Mouse (Mus musculus): ENCODE data around the gene Mcrip2.

Mcrip2 gene

DNA sequence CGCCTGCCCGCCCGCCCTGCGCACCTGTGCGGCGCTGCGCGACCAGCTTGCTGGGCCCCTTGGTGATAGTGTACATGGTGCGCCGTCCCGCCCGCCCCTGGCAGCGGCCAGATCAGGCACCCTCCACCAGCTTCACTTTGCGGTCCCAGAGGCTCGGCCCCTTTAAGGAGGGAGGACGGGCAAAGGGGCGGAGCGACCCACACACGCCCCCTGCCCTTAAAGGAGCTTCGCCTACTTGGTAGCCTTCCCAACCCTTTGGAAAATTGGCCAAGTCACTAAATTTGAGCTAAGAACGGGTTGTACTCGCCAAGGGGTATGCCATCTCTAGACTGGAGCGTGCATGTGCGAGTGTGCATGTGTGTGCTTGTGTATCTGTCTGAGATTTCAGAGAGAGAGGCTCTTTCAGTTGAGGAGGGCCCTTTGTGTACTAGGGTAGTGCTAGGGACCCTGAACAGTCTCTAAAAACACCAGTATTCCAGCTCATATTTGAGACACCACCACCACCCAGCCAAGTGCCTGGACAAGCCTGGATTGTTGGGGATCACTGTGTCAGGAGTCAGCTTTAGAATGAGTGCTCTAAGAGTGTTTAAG is at the start of gene Mcrip2:
TSS of gene Mcrip2 (minus strand) at position 164 of the 591 bp plus-strand sequence.
- peak; percentile 91 for DNase-seq (ENCODE audit: low read depth, low spot score)

- no peak for DNase-seq (ENCODE audit: low read depth, low spot score)
Measured at GRCm38 (mm10) chr17:25918037-25918750, 49.6 kb upstream of the Mcrip2 start.

DNA sequence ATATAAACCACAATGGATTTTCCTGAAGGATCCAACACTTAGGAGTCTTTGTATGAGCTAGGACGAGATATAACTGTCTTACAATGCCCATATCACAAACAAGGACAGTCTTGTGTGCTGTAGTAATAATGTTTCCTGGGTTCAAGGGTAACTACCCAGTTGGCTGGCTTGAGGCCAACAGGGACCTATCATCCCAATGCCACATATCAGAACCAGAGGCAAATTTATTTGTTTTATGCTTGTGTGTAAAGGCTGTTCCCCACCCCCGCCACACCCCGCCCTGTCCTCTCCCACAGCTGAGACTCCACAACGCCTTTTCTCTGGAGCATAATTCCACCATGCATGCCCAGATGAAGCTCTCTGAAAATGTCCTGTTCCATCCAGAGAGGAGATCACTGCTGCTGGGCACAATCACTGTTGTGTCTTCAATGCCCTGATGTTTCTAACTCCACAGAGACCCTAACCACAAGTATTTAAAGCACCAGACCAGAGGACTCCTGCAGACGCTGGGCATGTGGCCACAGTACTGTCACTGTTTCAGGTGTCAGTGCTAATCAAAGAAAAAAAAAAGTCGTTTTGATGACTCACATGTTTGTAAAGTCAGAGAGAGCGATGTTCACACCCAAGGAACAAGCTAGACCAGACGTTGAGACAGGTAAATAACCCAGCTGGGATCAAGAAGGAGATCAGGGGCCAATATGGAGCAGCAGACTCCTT is 48.5 kb upstream of the Mcrip2 start:
- no peak for DNase-seq (ENCODE audit: low read depth, low spot score)

DNA sequence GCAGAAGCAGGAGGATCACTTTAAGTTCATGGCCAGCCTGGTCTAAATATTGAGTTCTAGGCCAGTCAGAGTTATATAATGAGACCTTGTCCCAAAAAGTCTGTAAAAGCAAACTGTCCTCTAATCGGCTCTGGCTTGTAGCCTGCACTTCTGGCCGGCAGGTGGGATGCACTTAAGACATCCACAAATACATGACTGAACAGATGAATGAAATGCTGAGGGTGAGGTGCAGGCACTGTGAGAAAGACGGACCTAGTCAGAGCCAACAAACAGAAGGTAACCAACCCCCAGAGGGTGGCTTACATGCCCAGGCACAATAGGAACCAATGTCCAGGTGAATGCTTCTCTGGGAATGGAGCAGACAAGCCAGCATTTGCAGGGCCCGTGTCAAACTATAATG is 45.7 kb upstream of the Mcrip2 start:
- no peak for DNase-seq (ENCODE audit: low read depth, low spot score)

DNA sequence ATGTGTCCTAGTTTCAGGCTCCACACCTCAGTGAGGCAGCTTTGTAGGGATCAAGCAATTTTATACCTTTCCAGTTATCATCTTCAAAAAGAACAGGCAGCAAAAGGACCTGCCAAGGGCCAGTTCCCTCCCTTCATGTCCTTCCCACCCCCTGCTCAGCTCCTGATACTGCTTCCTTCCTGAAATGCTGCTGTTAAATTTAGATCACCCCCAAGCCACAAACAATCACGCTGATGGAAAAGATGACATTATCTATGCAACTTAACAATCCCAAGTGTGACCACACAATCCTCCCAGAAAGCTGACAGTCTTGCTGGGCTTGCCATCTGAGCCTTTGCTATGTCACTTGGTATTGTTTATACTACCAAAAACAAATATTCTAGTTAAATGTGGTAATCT is 45.3 kb upstream of the Mcrip2 start:
- DNase-seq (ENCODE audit: low read depth, low spot score) = no peak

DNA sequence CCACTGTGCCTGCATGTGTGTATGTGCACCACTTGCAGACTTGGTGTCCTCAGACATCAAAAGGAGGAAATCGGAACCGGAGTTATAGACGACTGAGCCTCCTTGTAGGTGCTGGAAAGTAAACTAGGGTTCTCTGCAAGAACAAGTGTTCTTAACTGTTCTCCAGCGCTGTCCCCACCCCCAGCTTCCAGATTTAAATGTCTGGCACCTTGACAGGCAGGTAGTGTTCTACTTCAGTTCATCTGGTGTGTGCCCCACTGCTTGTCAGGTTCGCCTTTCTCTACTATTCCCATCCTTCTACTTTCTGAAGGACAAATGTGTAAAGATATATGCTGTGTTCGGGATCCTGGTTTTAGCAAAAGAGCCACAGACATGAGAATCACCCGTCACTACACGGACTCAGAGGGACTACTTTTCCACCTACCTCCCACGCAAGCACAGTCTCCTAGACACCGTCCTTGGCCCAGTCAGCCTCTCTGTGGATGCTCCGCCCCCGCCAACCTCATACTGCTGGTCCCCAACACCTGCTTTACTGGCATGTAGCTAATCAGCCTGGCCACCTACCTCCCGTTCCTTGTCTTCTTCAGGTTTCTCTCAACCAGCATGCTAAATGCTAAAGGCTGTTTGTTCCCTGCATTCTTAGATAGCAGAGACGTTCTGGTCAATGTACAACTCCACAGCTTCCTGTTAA is 44.8 kb upstream of the Mcrip2 start:
- DNase-seq (ENCODE audit: low read depth, low spot score) = peak; percentile 20

DNA sequence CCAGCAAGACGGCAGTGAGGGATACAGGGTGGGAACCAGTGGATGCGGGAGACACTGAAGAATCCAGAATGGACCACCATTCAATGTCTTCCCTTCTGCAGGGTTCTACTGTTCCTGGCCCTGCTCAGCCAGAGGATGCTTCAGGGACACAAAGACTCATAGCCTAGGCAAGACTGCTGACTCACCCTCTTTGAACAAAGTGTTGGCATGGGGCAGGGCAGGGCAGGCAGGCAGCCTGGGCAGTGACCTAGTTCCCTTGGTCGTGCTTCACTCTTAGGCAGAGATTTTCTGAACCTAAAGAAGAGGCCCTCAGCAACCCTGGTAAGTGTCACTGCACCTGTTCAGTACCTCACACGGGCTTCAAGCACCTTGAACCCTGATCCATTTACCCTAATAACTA is 43.3 kb upstream of the Mcrip2 start:
- DNase-seq (ENCODE audit: low read depth, low spot score) = no peak

DNA sequence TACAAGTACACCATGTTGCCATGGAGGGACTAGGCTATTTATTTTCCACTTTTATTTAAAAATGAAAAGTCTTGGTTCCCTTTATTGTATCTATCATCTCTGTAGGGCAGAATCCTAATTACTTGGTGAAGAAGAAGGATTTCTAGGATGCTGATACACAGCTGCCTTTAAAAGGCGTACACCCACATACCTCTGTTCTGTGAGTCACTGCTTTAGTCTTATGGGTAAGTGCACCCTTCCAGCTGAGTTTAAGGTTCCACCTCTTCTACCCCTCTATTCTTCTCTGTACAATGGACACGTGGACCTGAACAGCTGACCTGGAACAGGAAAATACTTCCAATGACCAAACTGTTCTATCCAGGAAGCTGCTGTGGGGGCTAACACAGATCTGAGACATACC is 39.1 kb upstream of the Mcrip2 start:
- DNase-seq (ENCODE audit: low read depth, low spot score) = no peak

DNA sequence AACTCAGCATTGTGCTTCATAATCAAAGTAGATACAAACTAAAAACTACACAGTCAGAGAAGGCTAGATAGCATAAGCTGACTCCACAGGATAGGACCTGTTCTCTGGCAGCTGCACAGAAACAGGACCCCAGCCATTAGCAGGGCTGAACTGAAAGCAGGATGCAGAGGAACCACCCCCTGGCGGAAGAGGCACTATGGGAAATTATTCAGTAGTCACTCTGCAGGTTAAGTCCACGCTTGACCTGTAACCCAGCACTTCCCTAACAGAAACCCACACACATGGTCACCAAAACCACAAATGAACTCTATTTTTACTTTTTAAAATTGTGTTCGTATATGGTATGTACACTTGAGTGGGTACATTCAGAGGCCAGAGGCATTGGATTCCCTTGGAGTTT is 34.5 kb upstream of the Mcrip2 start:
- DNase-seq (ENCODE audit: low read depth, low spot score) = no peak

- DNase-seq (ENCODE audit: low read depth, low spot score) = peak; percentile 65
Measured at GRCm38 (mm10) chr17:25900193-25900592, 31.6 kb upstream of the Mcrip2 start.

DNA sequence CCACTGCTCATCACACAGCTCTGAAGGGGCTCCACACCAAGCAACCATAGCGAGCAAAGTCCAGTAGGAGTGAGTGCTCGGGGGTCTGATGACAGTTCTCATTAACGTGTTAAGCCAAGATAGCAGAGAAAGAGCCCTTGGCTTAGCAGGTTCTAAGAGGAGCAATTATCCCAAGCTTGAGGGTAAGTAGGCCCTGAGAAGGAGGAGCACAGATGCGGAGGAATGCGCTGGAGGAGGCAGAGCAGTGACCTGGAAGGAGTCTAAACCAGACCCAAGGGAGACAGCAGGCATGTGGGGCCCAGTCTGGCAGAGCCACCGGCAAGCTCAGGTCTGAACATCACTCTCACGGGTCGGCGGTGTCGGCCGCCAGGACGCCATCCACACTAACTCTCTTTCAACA is 27.3 kb upstream of the Mcrip2 start:
- no peak for DNase-seq (ENCODE audit: low read depth, low spot score)

DNA sequence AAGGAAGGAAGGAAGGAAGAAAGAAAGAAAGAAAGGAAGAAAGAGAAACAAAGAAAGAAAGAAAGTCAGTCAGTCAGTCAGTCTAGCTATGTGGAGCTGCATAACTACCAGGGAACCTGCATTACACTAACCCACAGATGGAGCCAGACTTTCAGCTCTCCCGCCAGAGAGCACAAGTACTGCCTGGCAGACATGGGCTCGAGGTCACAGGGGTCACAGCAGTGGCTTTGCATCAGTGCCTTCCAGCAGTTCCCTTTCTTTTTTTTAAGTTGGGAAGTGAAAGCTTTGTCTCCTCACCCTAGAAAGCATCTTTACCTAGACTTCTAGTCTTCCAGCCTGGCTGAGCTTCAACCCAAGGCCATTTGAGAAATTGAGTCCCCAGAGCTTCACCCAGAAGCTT is 26.9 kb upstream of the Mcrip2 start:
- DNase-seq (ENCODE audit: low read depth, low spot score) = no peak

DNA sequence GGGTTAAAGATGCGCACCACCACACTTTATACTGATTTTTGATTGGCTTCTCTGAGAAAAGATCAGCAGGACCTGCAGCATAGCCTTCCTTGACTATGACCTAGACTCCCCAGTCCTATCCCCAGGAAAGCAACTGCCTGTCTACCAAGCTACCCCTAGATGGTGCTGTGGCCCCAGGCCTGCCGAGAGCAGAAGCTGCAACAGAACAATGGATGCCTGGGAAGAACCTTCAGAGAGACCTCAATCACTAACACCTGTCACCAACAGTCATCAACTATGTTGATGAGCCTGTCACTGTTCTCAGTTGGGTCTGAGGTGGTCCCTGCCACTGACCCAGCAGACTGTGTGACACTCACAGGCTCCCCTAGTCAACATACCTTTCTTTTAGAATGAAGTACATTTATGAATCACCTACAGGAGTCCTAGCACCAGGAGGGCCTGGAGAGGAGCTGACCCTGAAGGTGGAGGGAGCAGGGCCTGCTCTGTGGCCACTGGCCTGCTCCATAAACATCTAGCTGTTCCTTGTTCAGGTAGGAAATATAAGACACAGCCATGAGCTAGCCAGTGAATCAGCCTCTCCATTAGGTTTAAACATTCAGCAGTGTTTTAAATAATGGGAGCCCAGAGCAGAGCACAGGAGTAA is 25.5 kb upstream of the Mcrip2 start:
- DNase-seq (ENCODE audit: low read depth, low spot score) = peak; percentile 83

GRCm38 (mm10) chr17:25888837-25889236 is 20.3 kb upstream of the Mcrip2 start:
- no peak for DNase-seq (ENCODE audit: low read depth, low spot score)

GRCm38 (mm10) chr17:25887467-25887866 is 18.9 kb upstream of the Mcrip2 start:
- no peak for DNase-seq (ENCODE audit: low read depth, low spot score)

DNA sequence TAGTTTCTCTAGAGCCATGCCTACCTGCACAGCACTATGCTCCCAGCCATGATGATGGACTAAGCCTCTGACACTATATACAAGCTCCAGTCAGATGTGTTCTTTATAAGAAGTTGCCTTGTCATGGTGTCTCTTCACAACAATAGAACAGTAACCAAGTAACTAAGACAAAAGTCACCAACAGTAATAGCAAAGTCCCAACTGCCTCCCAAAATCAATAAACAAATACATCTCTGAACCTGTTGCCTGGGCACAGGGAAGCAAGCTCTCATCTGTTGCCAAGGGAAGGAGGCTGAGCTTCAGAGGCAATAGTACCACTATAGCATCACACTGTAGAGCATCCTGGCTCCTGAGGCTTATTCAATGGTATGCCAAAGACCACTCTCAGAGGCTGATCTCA is 18.2 kb upstream of the Mcrip2 start:
- no peak for DNase-seq (ENCODE audit: low read depth, low spot score)

DNA sequence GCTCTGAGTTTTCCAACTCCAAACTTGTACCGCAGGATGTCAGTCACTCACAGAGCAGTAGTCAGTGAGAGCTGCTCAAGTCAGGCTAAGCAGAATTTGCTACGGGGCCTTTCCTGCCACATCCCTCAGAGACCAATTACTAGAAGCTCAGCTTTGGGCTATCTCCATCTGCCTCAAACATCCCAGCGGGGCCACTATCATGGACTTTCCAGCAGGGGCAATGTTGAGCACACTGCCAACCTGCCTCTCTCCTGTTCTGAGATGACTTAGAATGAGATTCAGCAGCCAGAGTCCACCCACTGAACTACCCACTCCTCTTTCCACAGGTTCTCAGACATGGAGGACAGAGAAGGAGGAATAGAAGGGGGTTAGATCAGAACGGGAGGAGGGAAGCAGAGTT is 17.1 kb upstream of the Mcrip2 start:
- DNase-seq (ENCODE audit: low read depth, low spot score) = peak; percentile 79

- DNase-seq (ENCODE audit: low read depth, low spot score) = no peak
Measured at GRCm38 (mm10) chr17:25883824-25884223, 15.3 kb upstream of the Mcrip2 start.

DNA sequence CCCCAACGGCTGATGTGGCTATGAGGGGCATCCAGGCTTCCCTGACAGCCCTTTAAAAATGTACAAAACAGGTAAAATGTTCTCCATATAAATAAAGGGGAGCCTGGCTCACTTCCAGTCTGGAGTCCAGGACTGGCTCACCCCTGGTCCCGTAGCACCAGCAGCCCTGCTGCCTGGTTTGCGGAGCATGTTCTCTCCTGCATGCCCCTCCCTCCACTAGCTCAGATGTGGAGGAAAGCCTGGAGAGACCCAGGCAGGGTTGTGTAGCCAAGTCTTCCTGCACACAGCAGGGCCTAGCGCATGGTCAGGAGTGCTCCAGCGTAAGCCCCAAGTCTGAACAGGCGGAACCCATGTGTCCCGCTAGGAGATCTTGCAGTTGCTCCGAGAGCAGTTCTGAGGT is 14.7 kb upstream of the Mcrip2 start:
- DNase-seq (ENCODE audit: low read depth, low spot score) = no peak

GRCm38 (mm10) chr17:25882306-25882705 is 13.7 kb upstream of the Mcrip2 start:
- no peak for DNase-seq (ENCODE audit: low read depth, low spot score)

DNA sequence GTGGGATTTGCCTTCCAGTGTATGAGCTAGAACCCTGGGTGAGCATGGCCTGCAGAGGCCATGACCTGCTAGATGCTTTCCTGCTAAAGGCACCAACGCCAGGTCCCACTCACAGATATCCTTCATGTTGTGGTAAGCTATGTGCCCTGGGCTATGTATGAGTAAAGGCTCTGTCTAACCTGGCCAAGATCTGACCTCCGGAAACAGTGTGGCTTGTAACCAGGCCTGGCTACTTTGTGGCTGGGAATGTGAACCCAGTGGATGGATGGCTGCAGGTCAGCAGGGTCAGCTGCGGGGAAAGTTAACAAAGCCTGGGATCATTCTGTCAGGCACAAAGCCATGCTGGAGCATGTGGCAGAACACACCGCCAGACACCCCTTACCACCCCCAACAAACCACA is 13.1 kb upstream of the Mcrip2 start:
- DNase-seq (ENCODE audit: low read depth, low spot score) = no peak
